Mouse (Mus musculus): ENCODE data around the gene Ndufa7. TPM values are rescaled to one million over a fixed set of nuclear protein-coding genes. Genes with fewer than 3 reads are reported as not detected.
A peak's percentile ranks its signal among the peaks of the same experiment; 100 is the strongest.
"Not testable (repeated sequence)": the region's sequence is repeated elsewhere in the genome, so short reads cannot be mapped to it uniquely, and the experiment has no call there.

Gene Ndufa7
- polyA plus RNA-seq, 1 experiment: 417 TPM

GRCm38 (mm10) chr17:33842966-33843795, 18.8 kb downstream of the Ndufa7 start, which contains the start of gene Cd320:
Gene Cd320, plus strand, starts transcription at chr17:33843091.
- Histone ChIP-seq H3K27ac (ENCODE audit: insufficient read depth, low read depth, low read length) (no peak within 1 kb of the TSS), H3K4me3 (ENCODE audit: low read depth, low read length) (peak within 1 kb of the TSS; percentile 68), H3K27me3 (ENCODE audit: control insufficient read depth, insufficient read depth, low read length) (no peaks in the 10 kb centered on the region), H3K36me3 (ENCODE audit: control insufficient read depth, insufficient read depth, low read length) (peaks cover 4% of the 10 kb centered on the region; the same call in 1 of the 2 replicates), H3K4me1 (ENCODE audit: control insufficient read depth, insufficient read depth, insufficient read length, low read length) (no peaks in the 10 kb centered on the region)
- TF ChIP-seq POLR2A (IDR thresholded peaks at IDR 0.05; ENCODE audit: low read depth, low read length) (no peak), CTCF (IDR thresholded peaks at IDR 0.05; ENCODE audit: extremely low read depth, insufficient read length, insufficient replicate concordance, low read depth, low read length) (no peak)
- under 1% methylated on average over 45 of the region's 45 CpGs for WGBS

GRCm38 (mm10) chr17:33844196-33844595, 19.8 kb downstream of the Ndufa7 start:
- Histone ChIP-seq H3K27me3 (ENCODE audit: control insufficient read depth, insufficient read depth, low read length) (no peaks in the 10 kb centered on the region), H3K36me3 (ENCODE audit: control insufficient read depth, insufficient read depth, low read length) (peaks cover 1% of the 10 kb centered on the region; the same call in 1 of the 2 replicates), H3K4me1 (ENCODE audit: control insufficient read depth, insufficient read depth, insufficient read length, low read length) (no peaks in the 10 kb centered on the region), H3K27ac (ENCODE audit: insufficient read depth, low read depth, low read length) (no peak overlapping the region), H3K4me3 (ENCODE audit: low read depth, low read length) (no peak overlapping the region)
- TF ChIP-seq POLR2A (IDR thresholded peaks at IDR 0.05; ENCODE audit: low read depth, low read length) (no peak), CTCF (IDR thresholded peaks at IDR 0.05; ENCODE audit: extremely low read depth, insufficient read length, insufficient replicate concordance, low read depth, low read length) (no peak)
- 48% methylated on average over 1 of the region's 1 CpGs for WGBS

- TF ChIP-seq POLR2A (IDR thresholded peaks at IDR 0.05; ENCODE audit: low read depth, low read length): no peak
- TF ChIP-seq CTCF (IDR thresholded peaks at IDR 0.05; ENCODE audit: extremely low read depth, insufficient read length, insufficient replicate concordance, low read depth, low read length): no peak
- H3K4me1 ChIP-seq (ENCODE audit: control insufficient read depth, insufficient read depth, insufficient read length, low read length): peaks cover 2% of the 10 kb centered on the region; the same call in 1 of the 2 replicates
- no peak overlapping the region for H3K27ac ChIP-seq (ENCODE audit: insufficient read depth, low read depth, low read length)
- H3K4me3 ChIP-seq (ENCODE audit: low read depth, low read length): no peak overlapping the region
- 93% methylated on average over 8 of the region's 8 CpGs for WGBS
- H3K27me3 ChIP-seq (ENCODE audit: control insufficient read depth, insufficient read depth, low read length): no peaks in the 10 kb centered on the region
- H3K36me3 ChIP-seq (ENCODE audit: control insufficient read depth, insufficient read depth, low read length): no peaks in the 10 kb centered on the region
These were observed 23.8 kb downstream of the Ndufa7 start for GRCm38 (mm10) chr17:33848139-33848538.

GRCm38 (mm10) chr17:33851331-33851730, 27.0 kb downstream of the Ndufa7 start:
- Histone ChIP-seq H3K27ac (ENCODE audit: insufficient read depth, low read depth, low read length) (no peak overlapping the region), H3K36me3 (ENCODE audit: control insufficient read depth, insufficient read depth, low read length) (no peaks in the 10 kb centered on the region), H3K4me1 (ENCODE audit: control insufficient read depth, insufficient read depth, insufficient read length, low read length) (peaks cover 2% of the 10 kb centered on the region; the same call in 1 of the 2 replicates), H3K27me3 (ENCODE audit: control insufficient read depth, insufficient read depth, low read length) (no peaks in the 10 kb centered on the region), H3K4me3 (ENCODE audit: low read depth, low read length) (no peak overlapping the region)
- WGBS: 7% methylated on average over 1 of the region's 1 CpGs
- TF ChIP-seq POLR2A (IDR thresholded peaks at IDR 0.05; ENCODE audit: low read depth, low read length): no peak

GRCm38 (mm10) chr17:33857816-33858215, 33.4 kb downstream of the Ndufa7 start:
- WGBS: 83% methylated on average over 4 of the region's 4 CpGs
- no peak overlapping the region for H3K27ac ChIP-seq (ENCODE audit: insufficient read depth, low read depth, low read length)
- H3K4me1 ChIP-seq (ENCODE audit: control insufficient read depth, insufficient read depth, insufficient read length, low read length): no peaks in the 10 kb centered on the region
- no peak overlapping the region for H3K4me3 ChIP-seq (ENCODE audit: low read depth, low read length)
- no peaks in the 10 kb centered on the region for H3K36me3 ChIP-seq (ENCODE audit: control insufficient read depth, insufficient read depth, low read length)
- TF ChIP-seq CTCF (IDR thresholded peaks at IDR 0.05; ENCODE audit: extremely low read depth, insufficient read length, insufficient replicate concordance, low read depth, low read length) (no peak), POLR2A (IDR thresholded peaks at IDR 0.05; ENCODE audit: low read depth, low read length) (no peak)
- no peaks in the 10 kb centered on the region for H3K27me3 ChIP-seq (ENCODE audit: control insufficient read depth, insufficient read depth, low read length)

GRCm38 (mm10) chr17:33865330-33866030, 41.1 kb downstream of the Ndufa7 start:
- Histone ChIP-seq H3K27me3 (ENCODE audit: control insufficient read depth, insufficient read depth, low read length) (no peaks in the 10 kb centered on the region), H3K27ac (ENCODE audit: insufficient read depth, low read depth, low read length) (no peak overlapping the region), H3K4me1 (ENCODE audit: control insufficient read depth, insufficient read depth, insufficient read length, low read length) (no peaks in the 10 kb centered on the region), H3K36me3 (ENCODE audit: control insufficient read depth, insufficient read depth, low read length) (no peaks in the 10 kb centered on the region), H3K4me3 (ENCODE audit: low read depth, low read length) (no peak overlapping the region)
- TF ChIP-seq POLR2A (IDR thresholded peaks at IDR 0.05; ENCODE audit: low read depth, low read length) (no peak), CTCF (IDR thresholded peaks at IDR 0.05; ENCODE audit: extremely low read depth, insufficient read length, insufficient replicate concordance, low read depth, low read length) (peak; percentile 59; the same call in 1 of the 2 replicates)
- 31% methylated on average over 9 of the region's 9 CpGs for WGBS

GRCm38 (mm10) chr17:33873537-33873936, 49.2 kb downstream of the Ndufa7 start, which contains the start of gene Gm7029:
Gene Gm7029, plus strand, starts transcription at chr17:33873837.
- WGBS: 89% methylated on average over 6 of the region's 12 CpGs
- not testable (repeated sequence) for H3K27me3 ChIP-seq (ENCODE audit: control insufficient read depth, insufficient read depth, low read length)

More at GRCm38 (mm10) chr17:33873537-33873936, 49.2 kb downstream of the Ndufa7 start, which contains the start of gene Gm7029:
- H3K4me1 ChIP-seq (ENCODE audit: control insufficient read depth, insufficient read depth, insufficient read length, low read length); H3K36me3 ChIP-seq (ENCODE audit: control insufficient read depth, insufficient read depth, low read length); H3K27ac ChIP-seq (ENCODE audit: insufficient read depth, low read depth, low read length); H3K4me3 ChIP-seq (ENCODE audit: low read depth, low read length): not testable (repeated sequence)

All from small intestine, adult 2 months (tissue).